Mouse (Mus musculus) adrenal gland, postnatal 14 days (tissue): Measurements from ENCODE around the gene Maml3. TPM values are rescaled to one million over a fixed set of nuclear protein-coding genes. Genes with fewer than 3 reads are reported as not detected.
A peak's percentile ranks its signal among the peaks of the same experiment; 100 is the strongest.

Experiments
- DNase-seq: peaks from one replicate; pipeline ENCODE4 v3.0.0; 2021; ENCODE audit warnings: mixed read lengths
- total RNA-seq: library from RNA; stranded (reverse); gene quantifications from 2 replicates; pipeline ENCODE4 v1.2.3, GENCODE M21; 2021

Gene Maml3
- total RNA-seq, 1 experiment from 2014 or later = 10.2 TPM

DNA sequence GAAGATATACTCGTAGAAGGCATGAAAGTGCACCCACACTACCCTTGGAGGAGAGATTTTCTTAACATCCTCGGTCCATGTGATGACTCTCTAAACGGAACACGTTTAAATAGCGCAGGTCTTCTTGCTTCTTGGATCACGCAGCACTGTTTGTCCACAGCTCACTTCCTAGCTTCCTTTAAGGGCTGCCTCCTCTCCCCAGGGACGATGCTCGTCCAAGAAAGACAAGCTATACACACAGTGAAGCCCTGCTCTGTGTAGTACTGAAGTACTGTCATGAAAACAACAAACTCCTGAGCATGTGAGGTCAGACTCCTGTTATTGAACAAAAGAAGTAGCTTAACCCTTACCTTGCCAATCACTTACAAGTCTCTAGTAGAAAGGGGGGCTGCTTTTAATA is 192.7 kb downstream of the Maml3 start:
- DNase-seq = peak; percentile 38

DNA sequence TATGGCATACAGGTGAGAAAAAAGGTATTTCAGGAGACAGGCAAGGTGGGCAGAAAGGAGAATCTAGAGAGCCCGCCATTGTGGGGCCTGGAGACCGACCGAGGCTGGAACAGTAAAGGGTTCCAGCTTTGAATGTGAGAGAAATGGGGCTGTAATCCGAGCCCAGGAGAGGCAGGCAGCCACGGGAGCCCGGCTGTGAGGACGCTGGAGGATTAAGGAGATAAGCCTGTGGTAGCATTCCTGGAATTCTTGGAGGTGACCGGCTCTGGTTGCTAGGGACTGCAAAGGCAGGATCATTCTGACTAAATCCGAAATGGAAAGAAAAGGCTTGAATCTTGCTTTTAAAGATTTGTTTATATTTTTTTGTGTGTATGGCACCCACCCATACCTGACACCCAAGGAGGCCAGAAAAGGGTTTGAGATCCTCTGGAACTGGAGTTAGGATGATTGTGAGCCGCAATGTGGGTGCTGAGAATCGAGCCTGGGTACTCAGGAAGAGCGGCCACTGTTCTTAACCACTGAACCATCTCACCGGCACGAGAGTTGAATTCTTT is 196.4 kb downstream of the Maml3 start:
- no peak for DNase-seq

GRCm38 (mm10) chr3:51907113-51907860 is 197.6 kb downstream of the Maml3 start:
- DNase-seq = no peak

GRCm38 (mm10) chr3:51905903-51906302 is 199.0 kb downstream of the Maml3 start:
- DNase-seq = no peak

GRCm38 (mm10) chr3:51904357-51904855 is 200.5 kb downstream of the Maml3 start:
- DNase-seq = no peak

GRCm38 (mm10) chr3:51901151-51901550 is 203.7 kb downstream of the Maml3 start:
- DNase-seq = no peak

- peak; percentile 30 for DNase-seq
These were observed 210.4 kb downstream of the Maml3 start for GRCm38 (mm10) chr3:51894514-51894913.

DNA sequence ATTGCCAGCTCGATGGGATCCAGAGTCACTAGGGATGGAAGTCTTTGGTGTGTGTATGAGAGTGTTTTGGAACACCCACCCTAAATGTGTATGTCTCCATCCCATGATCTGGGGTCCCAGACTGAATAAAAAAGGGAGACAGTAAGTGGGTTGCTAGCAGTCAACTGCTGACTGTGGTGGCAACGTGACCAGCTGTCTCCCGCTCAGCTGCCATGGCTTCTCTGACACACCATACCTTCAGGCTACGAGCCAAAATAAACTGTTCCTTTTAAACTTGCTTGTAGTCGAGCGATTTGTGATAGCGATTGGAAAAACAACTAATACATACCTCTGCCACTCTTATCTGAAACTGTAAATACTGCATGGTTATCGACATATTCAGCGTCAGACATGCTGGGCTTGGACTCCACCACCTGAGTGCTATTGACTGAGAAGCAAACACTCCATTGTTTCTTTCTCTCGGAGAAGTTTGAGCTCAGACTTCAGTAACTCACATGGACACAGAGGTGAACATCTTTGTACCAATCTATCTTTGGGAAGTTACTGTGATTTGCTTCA is 213.2 kb downstream of the Maml3 start:
- DNase-seq = no peak

- no peak for DNase-seq
These were observed 214.7 kb downstream of the Maml3 start for GRCm38 (mm10) chr3:51890181-51890580.

- peak; percentile 86 for DNase-seq
These were observed 215.1 kb downstream of the Maml3 start for GRCm38 (mm10) chr3:51889776-51890175.

GRCm38 (mm10) chr3:51888662-51889433 is 216.0 kb downstream of the Maml3 start:
- no peak for DNase-seq

DNA sequence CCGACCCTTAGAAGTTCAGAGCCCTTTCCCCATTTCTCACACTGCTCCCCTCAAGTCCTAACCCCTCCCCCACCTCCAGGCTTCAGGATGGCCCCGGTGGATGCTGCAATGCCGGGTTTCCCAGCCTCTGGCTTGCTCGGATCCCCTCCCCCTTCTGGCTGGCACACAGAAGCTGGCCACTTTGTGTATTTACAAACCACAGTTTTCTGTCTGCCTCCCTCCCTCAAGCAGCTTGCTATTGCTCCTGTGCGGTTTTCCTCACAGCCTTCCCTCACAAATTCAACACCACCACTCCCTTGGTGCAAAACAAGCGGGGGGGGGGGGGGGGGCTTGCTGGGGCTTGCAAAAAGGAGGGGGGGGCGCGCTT is 216.6 kb downstream of the Maml3 start:
- peak; percentile 43 for DNase-seq

- DNase-seq = peak; percentile 55
These were observed 219.0 kb downstream of the Maml3 start for GRCm38 (mm10) chr3:51885920-51886319.

- DNase-seq = no peak
These were observed 219.4 kb downstream of the Maml3 start for GRCm38 (mm10) chr3:51885487-51885886.

GRCm38 (mm10) chr3:51881981-51882380 is 222.9 kb downstream of the Maml3 start:
- DNase-seq = peak; percentile 27

GRCm38 (mm10) chr3:51881393-51881792 is 223.5 kb downstream of the Maml3 start:
- no peak for DNase-seq

GRCm38 (mm10) chr3:51880506-51881036 is 224.3 kb downstream of the Maml3 start:
- DNase-seq = no peak

DNA sequence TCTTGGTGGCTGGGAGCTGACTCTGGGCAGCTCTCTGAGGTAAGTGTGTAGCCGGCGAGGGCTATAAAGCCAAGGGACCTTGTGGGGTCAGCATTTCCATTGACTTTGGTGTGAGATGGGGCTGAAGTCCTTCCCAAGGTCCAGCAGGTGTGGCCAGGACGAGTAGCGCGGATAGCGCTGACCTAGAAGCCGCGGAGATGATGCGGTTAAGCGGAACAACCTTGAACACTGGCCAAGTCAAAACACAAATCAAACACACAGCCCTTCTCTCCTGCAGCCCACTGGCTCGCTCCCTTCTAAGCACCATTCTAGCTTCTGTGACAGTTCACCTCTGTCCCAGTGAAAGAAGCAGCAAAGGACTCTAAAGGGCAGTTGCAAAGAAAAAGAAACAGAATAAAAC is 225.7 kb downstream of the Maml3 start:
- peak; percentile 79 for DNase-seq

DNA sequence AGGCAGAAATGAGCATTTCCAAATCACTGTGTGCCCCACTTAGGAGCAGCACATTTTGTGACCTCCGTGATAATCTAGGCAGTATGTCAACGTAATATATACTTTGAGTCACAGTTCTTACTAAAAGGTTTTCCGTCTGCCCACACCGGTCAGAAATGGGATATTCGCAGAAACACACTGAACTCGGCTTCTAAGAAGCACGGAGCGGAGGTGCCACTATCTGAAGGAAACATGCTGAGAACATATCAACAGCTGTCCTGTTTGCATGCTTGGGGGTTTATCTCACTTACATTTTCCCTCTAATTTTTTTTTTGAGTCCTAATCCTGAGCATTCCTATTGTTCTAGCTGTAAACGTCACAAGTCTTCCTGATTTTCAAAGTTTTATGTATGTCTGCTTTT is 226.3 kb downstream of the Maml3 start:
- DNase-seq = no peak

DNA sequence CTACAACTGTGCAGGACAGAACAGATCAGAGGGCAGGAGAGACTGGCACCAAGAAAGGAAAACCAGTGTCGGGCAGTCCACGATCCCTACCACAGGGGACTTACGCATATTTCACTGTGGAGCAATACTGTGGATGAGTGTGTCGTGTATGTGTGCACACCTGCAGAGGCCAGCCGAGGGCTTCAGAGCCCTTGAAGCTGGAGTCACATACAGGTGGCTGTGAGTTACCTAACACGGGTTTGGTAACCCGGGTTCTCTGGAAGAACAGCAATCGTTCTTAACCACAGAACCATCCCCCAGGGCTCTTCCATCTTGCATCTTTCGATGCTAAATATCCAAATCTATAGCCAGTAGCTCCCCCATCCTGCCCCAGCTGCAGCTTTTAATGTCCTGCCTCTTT is 228.1 kb downstream of the Maml3 start:
- no peak for DNase-seq

DNA sequence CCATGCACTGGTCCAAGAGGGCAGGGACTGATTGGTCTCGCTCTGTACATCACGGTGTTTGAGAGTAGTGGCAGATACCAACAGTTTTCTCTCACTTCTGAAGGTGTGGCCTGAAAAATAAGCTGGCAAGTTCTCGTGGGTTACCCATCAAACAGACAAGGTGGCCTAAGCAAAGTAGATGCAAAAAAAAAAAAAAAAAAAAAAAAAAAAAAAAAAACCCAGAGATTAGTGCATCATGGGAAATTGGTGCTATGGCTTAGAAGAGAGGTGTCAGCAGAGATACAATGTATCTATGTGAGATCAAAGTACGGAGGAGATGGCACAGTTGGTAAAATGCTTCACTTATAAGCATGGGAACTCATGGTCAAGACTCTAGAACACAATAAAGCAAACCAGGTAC is 229.2 kb downstream of the Maml3 start:
- DNase-seq = no peak

DNA sequence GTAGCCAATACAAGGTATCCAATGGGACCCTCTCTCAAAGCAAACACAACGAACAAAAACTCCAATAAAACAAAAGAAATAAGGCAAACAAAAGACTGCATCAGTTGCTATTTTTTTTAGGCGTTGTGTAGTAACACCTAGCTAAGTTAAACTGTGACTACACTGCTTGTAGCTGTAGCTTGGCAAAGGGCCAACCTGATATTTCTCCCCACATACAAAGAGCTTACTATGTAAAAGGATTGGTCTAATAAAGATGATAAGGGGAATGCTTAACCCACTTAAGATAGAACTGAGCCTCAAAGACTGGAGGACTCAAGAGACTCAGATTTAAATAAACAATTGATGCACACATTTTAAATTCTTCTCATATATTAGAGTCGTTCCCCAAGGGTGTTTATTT is 230.6 kb downstream of the Maml3 start:
- DNase-seq = no peak

DNA sequence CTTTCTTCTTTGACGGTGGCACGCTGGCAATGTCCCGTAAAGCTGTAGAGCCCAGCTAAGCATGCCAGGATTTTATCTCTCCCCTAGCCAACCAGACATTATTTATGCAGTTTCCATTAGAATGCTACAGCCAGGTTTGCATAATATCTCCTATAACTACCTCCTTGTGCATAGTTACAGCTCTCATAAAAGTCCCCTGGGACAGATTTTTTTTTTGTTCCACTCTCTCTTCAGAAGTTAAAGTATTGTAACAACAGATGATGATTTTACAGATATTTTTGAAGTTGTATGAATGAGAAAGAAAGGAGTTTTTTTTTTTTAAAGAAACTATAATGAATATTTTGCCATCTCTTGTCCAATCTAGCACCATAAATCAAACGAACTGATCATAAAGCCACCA is 232.1 kb downstream of the Maml3 start:
- DNase-seq = no peak
